Mouse (Mus musculus) liver, embryonic 13.5 days (tissue): ENCODE results near the gene Gcnt2. TPM values are rescaled to one million over a fixed set of nuclear protein-coding genes. Genes with fewer than 3 reads are reported as not detected.

Experiments used
- ATAC-seq: fragments of 200-750 bp; cut with Nextera tagmentation; 2 replicates; pipeline ENCODE4 v1.8.0; 2017; ENCODE audit warnings: low read depth, mild to moderate bottlenecking, moderate number of reproducible peaks, moderate library complexity
- DNase-seq: peaks from one replicate; pipeline ENCODE4 v3.0.0; 2022
- H3K27ac ChIP-seq: fragments of 300-500 bp; sonication (generic); 2 replicates; pipeline ENCODE4 v1.5.1; 2015; ENCODE audit warnings: moderate library complexity, mild to moderate bottlenecking, inconsistent platforms
- H3K27me3 ChIP-seq: fragments of 300-500 bp; sonication (generic); 2 replicates; pipeline ENCODE4 v1.6.1; 2015; ENCODE audit warnings: mild to moderate bottlenecking, inconsistent platforms
- H3K36me3 ChIP-seq: fragments of 300-500 bp; sonication (generic); 2 replicates; pipeline ENCODE4 v1.6.1; 2015; ENCODE audit warnings: mild to moderate bottlenecking, inconsistent platforms
- H3K4me1 ChIP-seq: fragments of 300-500 bp; sonication (generic); replicated peaks from 2 replicates; pipeline ENCODE4 v1.6.1; 2015; ENCODE audit warnings: inconsistent platforms
- H3K4me2 ChIP-seq: fragments of 300-500 bp; sonication (generic); 2 replicates; pipeline ENCODE4 v1.6.1; 2015; ENCODE audit warnings: inconsistent platforms, mild to moderate bottlenecking, moderate library complexity
- H3K4me3 ChIP-seq: fragments of 300-500 bp; sonication (generic); replicated peaks from 2 replicates; pipeline ENCODE4 v1.5.1; 2015; ENCODE audit warnings: mild to moderate bottlenecking, inconsistent platforms
- H3K9ac ChIP-seq: fragments of 300-500 bp; sonication (generic); 2 replicates; pipeline ENCODE4 v1.6.1; 2015; ENCODE audit warnings: mild to moderate bottlenecking, inconsistent platforms
- H3K9me3 ChIP-seq: fragments of 300-500 bp; sonication (generic); replicated peaks from 2 replicates; pipeline ENCODE4 v1.6.1; 2016; ENCODE audit warnings: inconsistent platforms
- WGBS: fragments of 180-500 bp; shearing (Covaris S2); methylation state at CpG from one replicate; pipeline ENCODE4 v1.1.7; 2015; ENCODE audit not compliant: insufficient replicate concordance; 5-methylcytosine and 5-hydroxymethylcytosine counted together
- polyA plus RNA-seq: library from polyadenylated mRNA; unstranded; fragments of >200 nt; fragmentation: Nextera tagmentation; extraction: Ambion mirVana; gene quantifications from 2 replicates; pipeline ENCODE4 v1.2.1, GENCODE M21; 2015

Gene Gcnt2
- polyA plus RNA-seq, 1 experiment from 2014 or later = 0.77 TPM

DNA sequence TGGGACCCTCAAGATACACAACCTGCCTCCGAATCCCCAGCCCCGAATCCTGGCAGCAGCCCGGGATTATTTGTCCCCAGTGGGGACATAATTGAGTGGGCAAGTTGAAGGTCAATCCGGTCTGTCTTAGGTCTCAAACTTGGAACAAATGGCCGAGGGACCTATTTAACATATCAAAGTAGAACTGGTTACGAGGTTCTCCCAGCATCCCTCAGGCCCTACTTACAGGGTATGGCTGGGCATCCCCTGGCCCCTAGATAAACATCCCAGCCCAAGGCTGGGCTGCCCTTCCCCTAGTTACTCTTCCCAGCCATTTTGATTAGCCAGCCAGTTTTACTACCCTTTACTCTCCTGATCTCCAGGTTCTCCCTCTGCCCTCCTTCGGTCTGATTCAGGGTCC lies 8.3 kb upstream of the Gcnt2 start:
- Histone ChIP-seq H3K9me3 (no peaks in the 10 kb centered on the region), H3K4me3 (no peak overlapping the region), H3K36me3 (no peaks in the 10 kb centered on the region), H3K4me2 (no peak overlapping the region), H3K27me3 (no peaks in the 10 kb centered on the region), H3K4me1 (peaks cover 16% of the 10 kb centered on the region), H3K9ac (no peak overlapping the region), H3K27ac (no peak overlapping the region)
- DNase-seq (no peak), ATAC-seq (no peak)
- 73% methylated on average over 7 of the region's 7 CpGs for WGBS

- H3K4me1 ChIP-seq = peaks cover 16% of the 10 kb centered on the region
- H3K27me3 ChIP-seq = no peaks in the 10 kb centered on the region
- no peaks in the 10 kb centered on the region for H3K36me3 ChIP-seq
- H3K9me3 ChIP-seq = no peaks in the 10 kb centered on the region
- H3K27ac ChIP-seq = no peak overlapping the region
- no peak overlapping the region for H3K9ac ChIP-seq
- H3K4me3 ChIP-seq = no peak overlapping the region
- ATAC-seq (no peak), DNase-seq (no peak)
- WGBS = 71% methylated on average over 13 of the region's 13 CpGs
- H3K4me2 ChIP-seq = no peak overlapping the region
Measured at GRCm38 (mm10) chr13:40851961-40852360, 7.6 kb upstream of the Gcnt2 start.

- H3K9me3 ChIP-seq = no peaks in the 10 kb centered on the region
- WGBS = 67% methylated on average over 5 of the region's 5 CpGs
Measured at GRCm38 (mm10) chr13:40852791-40853190, 6.8 kb upstream of the Gcnt2 start.

DNA sequence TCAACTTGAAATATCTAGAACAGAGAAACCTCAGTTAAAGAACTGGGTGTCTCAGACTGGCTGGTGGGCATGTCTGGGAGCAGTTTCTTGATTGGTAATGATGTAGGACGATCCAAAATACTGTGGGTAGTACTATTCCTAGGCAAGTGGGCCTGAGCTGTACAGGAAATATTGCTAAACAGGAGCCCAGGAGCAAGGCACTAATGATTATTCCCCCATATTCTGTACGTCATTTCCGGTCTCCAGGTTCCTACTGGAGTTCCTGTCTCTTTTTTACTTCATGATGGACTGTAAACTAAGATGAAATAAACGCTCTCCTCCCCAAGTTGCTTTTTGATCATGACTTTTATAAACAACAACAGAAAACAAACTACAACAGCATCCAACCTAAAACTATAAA lies 5.7 kb upstream of the Gcnt2 start:
- 47% methylated on average over 4 of the region's 4 CpGs for WGBS
- Histone ChIP-seq H3K9me3 (no peaks in the 10 kb centered on the region), H3K27me3 (no peaks in the 10 kb centered on the region), H3K4me2 (peak overlapping the region; percentile 64), H3K36me3 (no peaks in the 10 kb centered on the region), H3K4me3 (peak overlapping the region; percentile 48; the same call in 1 of the 2 replicates), H3K9ac (no peak overlapping the region), H3K27ac (no peak overlapping the region), H3K4me1 (peaks cover 16% of the 10 kb centered on the region)
- ATAC-seq (no peak), DNase-seq (no peak)

More at GRCm38 (mm10) chr13:40852791-40853190, 6.8 kb upstream of the Gcnt2 start:
- Histone ChIP-seq H3K4me2 (no peak overlapping the region), H3K27me3 (no peaks in the 10 kb centered on the region), H3K27ac (no peak overlapping the region), H3K36me3 (no peaks in the 10 kb centered on the region), H3K4me3 (no peak overlapping the region), H3K9ac (no peak overlapping the region), H3K4me1 (peaks cover 19% of the 10 kb centered on the region)
- ATAC-seq (no peak), DNase-seq (no peak)

DNA sequence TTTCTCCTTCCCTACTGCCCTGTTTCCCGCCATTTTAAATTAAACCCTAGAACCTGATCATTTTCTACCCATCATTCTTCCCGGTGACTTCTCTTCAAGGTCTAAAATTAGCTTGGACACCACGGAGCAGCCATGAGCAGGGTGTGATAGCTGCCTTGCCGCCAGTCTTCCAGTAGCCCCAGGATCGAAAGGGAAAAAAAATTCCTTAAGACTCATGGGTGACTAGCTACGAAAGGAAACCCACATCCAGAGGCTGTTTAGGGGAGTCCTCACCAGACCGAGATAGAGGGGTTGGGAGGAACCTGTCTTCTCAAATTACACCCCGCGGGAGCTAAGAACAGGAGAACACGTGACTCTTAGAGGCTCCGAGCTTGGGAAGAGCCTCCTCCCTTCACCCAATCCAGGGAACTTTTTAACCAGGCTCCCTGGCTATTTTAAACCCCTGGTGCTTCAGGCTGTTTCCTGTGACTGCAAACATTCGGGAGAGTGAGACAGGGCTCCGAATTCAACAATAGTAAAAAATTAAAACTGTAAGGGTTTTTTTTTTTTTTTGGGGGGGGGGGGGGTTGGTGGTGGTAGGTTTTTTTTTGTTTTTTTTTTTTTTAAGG lies 5.0 kb upstream of the Gcnt2 start:
- WGBS = 3% methylated on average over 13 of the region's 13 CpGs

DNA sequence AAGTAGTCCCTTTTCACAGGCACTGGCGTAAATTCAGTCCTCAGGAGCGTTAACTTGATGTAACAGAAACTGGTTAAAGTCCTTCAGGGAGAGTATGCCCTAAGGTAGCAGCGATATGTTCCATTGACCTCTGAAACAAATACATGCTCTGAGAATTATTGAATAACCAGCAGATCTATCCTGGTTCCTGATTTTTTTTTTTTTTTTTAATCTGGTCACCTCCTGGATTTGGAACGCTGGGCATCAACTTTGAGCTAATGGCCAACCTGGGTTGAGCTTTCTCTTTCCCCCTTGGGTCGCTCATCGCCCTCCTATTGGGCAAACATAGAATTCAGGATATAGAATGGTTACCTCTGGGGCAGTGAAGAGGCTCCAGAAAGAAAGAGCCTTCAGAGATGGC lies 4.3 kb upstream of the Gcnt2 start:
- H3K27ac ChIP-seq = peak overlapping the region; percentile 34; the same call in 1 of the 2 replicates
- no peak for DNase-seq
- WGBS = 76% methylated on average over 6 of the region's 6 CpGs
- H3K9ac ChIP-seq = no peak overlapping the region
- no peaks in the 10 kb centered on the region for H3K27me3 ChIP-seq
- no peaks in the 10 kb centered on the region for H3K9me3 ChIP-seq
- H3K36me3 ChIP-seq = no peaks in the 10 kb centered on the region
- peak overlapping the region; percentile 64 for H3K4me2 ChIP-seq
- ATAC-seq = no peak
- H3K4me3 ChIP-seq = no peak overlapping the region
- H3K4me1 ChIP-seq = peaks cover 16% of the 10 kb centered on the region

More for the DNA sequence above, 5.0 kb upstream of the Gcnt2 start:
- H3K36me3 ChIP-seq = no peaks in the 10 kb centered on the region
- H3K9me3 ChIP-seq = no peaks in the 10 kb centered on the region
- H3K9ac ChIP-seq = peak overlapping the region; percentile 58
- H3K4me3 ChIP-seq = peak overlapping the region; percentile 48
- ATAC-seq = peak; percentile 73
- H3K4me2 ChIP-seq = peak overlapping the region; percentile 64
- DNase-seq = no peak
- H3K27me3 ChIP-seq = no peaks in the 10 kb centered on the region
- H3K27ac ChIP-seq = peak overlapping the region; percentile 71
- peaks cover 16% of the 10 kb centered on the region for H3K4me1 ChIP-seq

GRCm38 (mm10) chr13:40856786-40857185 lies 2.8 kb upstream of the Gcnt2 start:
- WGBS = 72% methylated on average over 8 of the region's 8 CpGs
- Histone ChIP-seq H3K27ac (no peak overlapping the region), H3K4me3 (no peak overlapping the region), H3K9ac (no peak overlapping the region), H3K4me2 (no peak overlapping the region), H3K36me3 (no peaks in the 10 kb centered on the region), H3K27me3 (no peaks in the 10 kb centered on the region), H3K9me3 (no peaks in the 10 kb centered on the region), H3K4me1 (peaks cover 13% of the 10 kb centered on the region)
- DNase-seq (no peak), ATAC-seq (no peak)

- Histone ChIP-seq H3K9ac (no peak overlapping the region), H3K36me3 (no peaks in the 10 kb centered on the region), H3K4me2 (no peak overlapping the region), H3K4me1 (peaks cover 13% of the 10 kb centered on the region), H3K27me3 (no peaks in the 10 kb centered on the region), H3K9me3 (no peaks in the 10 kb centered on the region), H3K27ac (no peak overlapping the region), H3K4me3 (no peak overlapping the region)
- DNase-seq (no peak), ATAC-seq (no peak)
- WGBS = 40% methylated on average over 13 of the region's 13 CpGs
Measured at GRCm38 (mm10) chr13:40857281-40857818, 2.2 kb upstream of the Gcnt2 start.

GRCm38 (mm10) chr13:40859225-40859624 lies 329 bp upstream of the Gcnt2 start:
- WGBS = 69% methylated on average over 8 of the region's 8 CpGs
- no peak overlapping the region for H3K9ac ChIP-seq
- no peaks in the 10 kb centered on the region for H3K36me3 ChIP-seq
- ATAC-seq (no peak), DNase-seq (no peak)
- H3K4me2 ChIP-seq = peak overlapping the region; percentile 52
- H3K27ac ChIP-seq = peak overlapping the region; percentile 39; the same call in 1 of the 2 replicates
- peaks cover 11% of the 10 kb centered on the region for H3K4me1 ChIP-seq
- no peaks in the 10 kb centered on the region for H3K9me3 ChIP-seq
- H3K4me3 ChIP-seq = no peak overlapping the region
- no peaks in the 10 kb centered on the region for H3K27me3 ChIP-seq

- no peak for DNase-seq
- Histone ChIP-seq H3K4me3 (no peak overlapping the region), H3K4me1 (no peaks in the 10 kb centered on the region; the same call in 1 of the 2 replicates), H3K27ac (no peak overlapping the region), H3K27me3 (no peaks in the 10 kb centered on the region), H3K9ac (no peak overlapping the region), H3K4me2 (no peak overlapping the region), H3K36me3 (no peaks in the 10 kb centered on the region), H3K9me3 (no peaks in the 10 kb centered on the region)
- ATAC-seq = no peak
- WGBS = 76% methylated on average over 9 of the region's 9 CpGs
Measured at GRCm38 (mm10) chr13:40863006-40863405, 3.5 kb downstream of the Gcnt2 start.

GRCm38 (mm10) chr13:40868844-40869587 lies 9.5 kb downstream of the Gcnt2 start:
- Histone ChIP-seq H3K36me3 (no peaks in the 10 kb centered on the region), H3K9ac (no peak overlapping the region), H3K9me3 (no peaks in the 10 kb centered on the region), H3K4me1 (peaks cover 10% of the 10 kb centered on the region; the same call in 1 of the 2 replicates), H3K27me3 (no peaks in the 10 kb centered on the region), H3K27ac (no peak overlapping the region), H3K4me3 (no peak overlapping the region), H3K4me2 (no peak overlapping the region)
- WGBS = 10% methylated on average over 16 of the region's 16 CpGs
- DNase-seq = no peak
- peak; percentile 15; the same call in 1 of the 2 replicates for ATAC-seq
